Mouse (Mus musculus): ENCODE data around the gene Flg2. TPM values are rescaled to one million over a fixed set of nuclear protein-coding genes. Genes with fewer than 3 reads are reported as not detected.

Flg2 gene
- not detected in 2 replicates for polyA plus RNA-seq (2016; fragmentation: Nextera tagmentation; extraction: Ambion mirVana)

DNA sequence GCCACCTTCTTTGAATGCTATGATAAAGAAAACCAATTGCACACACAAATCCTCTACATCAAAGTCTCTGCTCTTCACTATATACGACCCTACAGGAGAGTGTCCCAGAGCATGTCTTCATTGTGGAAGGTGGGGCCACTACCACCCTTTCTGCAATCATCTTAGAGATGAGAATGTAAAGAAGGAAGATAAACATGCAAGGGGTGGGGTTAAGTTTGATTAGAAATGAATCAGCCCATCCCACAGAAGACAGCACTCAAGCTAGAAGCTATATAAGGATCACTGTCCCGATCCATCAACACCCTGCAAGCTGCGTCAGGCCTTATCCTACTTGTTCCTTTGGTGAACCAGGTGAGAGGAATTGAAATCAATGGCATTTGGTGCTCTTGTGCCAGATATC lies at the start of gene Flg2:
Flg2 (plus strand) TSS at position 301 of the 400 bp plus-strand sequence.
- no peaks in the 10 kb centered on the region for H3K27me3 ChIP-seq
- no peak within 1 kb of the TSS for H3K9ac ChIP-seq
- H3K4me2 ChIP-seq = no peak within 1 kb of the TSS
- no peaks in the 10 kb centered on the region for H3K36me3 ChIP-seq (replicated peaks)
- H3K4me3 ChIP-seq (replicated peaks) = no peak within 1 kb of the TSS
- H3K27ac ChIP-seq = no peak within 1 kb of the TSS
- no peaks in the 10 kb centered on the region for H3K9me3 ChIP-seq
- no peaks in the 10 kb centered on the region for H3K4me1 ChIP-seq
- no peak for ATAC-seq (ENCODE audit: low FRiP score)
- WGBS = 78% methylated on average over 3 of the region's 3 CpGs

DNA sequence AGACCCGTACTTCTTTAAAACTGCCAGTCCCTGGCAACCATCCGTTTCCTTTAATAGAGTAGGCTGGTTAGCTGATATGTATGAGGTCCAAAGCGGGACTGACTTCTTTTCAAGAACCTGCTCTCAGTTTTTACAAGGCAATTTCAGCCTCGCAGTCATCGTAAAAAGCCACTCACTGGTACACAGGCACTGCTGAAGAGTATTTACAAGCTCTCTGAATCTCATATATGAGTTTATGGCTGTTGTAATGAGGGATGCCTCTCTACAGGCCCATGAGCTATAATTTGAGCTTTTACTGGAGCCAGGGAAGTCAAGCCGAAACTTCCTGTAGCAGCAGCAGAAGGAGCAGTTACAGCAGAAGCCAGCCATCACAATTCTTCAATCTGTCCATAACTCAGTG lies 34.6 kb upstream of the Flg2 start:
- H3K27me3 ChIP-seq = no peaks in the 10 kb centered on the region
- WGBS = 87% methylated on average over 6 of the region's 6 CpGs
- H3K4me1 ChIP-seq = no peaks in the 10 kb centered on the region
- ATAC-seq (ENCODE audit: low FRiP score) = no peak
- H3K36me3 ChIP-seq (replicated peaks) = no peaks in the 10 kb centered on the region
- no peak overlapping the region for H3K4me2 ChIP-seq
- H3K27ac ChIP-seq = no peak overlapping the region
- no peak overlapping the region for H3K4me3 ChIP-seq (replicated peaks)
- H3K9ac ChIP-seq = no peak overlapping the region
- no peaks in the 10 kb centered on the region for H3K9me3 ChIP-seq

DNA sequence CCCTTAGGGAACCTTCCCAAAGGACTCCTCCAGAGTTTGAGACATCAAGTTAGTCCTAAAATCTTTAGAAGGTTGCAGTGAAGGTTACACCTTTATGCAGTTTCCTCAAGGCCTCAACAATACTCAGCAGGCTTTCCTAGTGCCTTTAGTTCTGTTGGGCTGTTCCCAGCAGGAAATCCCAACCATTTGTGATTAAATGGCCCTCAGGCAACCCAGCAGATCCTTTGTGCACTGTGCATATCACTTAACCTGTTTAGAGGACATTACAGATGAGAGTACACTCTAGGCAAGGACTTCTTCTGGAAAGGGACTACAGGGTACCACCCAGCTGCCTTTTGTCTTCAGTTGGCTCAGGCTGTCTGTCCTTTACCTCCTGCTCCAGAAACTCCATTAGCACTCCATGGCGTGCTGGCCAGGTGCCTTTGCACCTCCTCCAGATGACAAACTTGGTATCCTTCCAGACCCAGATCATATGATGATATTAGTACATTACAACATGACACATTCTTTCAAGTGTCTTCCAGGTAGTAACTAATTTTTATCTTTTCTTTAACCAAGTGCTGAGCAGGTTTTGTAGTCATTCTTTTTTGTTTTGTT lies 34.0 kb upstream of the Flg2 start:
- Histone ChIP-seq H3K4me1 (no peaks in the 10 kb centered on the region), H3K36me3 (replicated peaks) (no peaks in the 10 kb centered on the region), H3K9ac (no peak overlapping the region), H3K27ac (no peak overlapping the region), H3K27me3 (no peaks in the 10 kb centered on the region), H3K4me2 (no peak overlapping the region), H3K9me3 (no peaks in the 10 kb centered on the region), H3K4me3 (replicated peaks) (no peak overlapping the region)
- 74% methylated on average over 1 of the region's 1 CpGs for WGBS
- ATAC-seq (ENCODE audit: low FRiP score) = no peak

DNA sequence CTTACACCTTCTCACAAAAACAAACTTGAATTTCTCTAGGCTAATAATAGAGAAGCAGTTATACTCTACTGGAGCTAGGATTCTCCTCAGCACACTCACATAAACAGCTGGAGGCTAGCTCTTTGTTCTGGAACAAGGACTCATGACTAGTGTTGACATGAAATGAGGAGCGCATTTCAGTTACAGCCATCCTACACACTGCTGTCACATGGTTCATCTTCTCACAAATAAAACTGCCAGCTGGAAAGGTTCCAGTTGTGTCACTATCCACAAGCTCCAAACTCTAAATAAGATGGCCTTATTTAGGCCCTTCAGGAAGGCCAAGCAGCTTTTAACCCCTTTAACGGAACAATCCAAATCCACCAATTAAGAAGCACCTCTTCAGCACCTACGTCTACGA lies 16.2 kb upstream of the Flg2 start:
- Histone ChIP-seq H3K4me1 (no peaks in the 10 kb centered on the region), H3K27me3 (no peaks in the 10 kb centered on the region), H3K9ac (no peak overlapping the region), H3K4me2 (no peak overlapping the region), H3K9me3 (no peaks in the 10 kb centered on the region), H3K36me3 (replicated peaks) (no peaks in the 10 kb centered on the region), H3K4me3 (replicated peaks) (no peak overlapping the region), H3K27ac (no peak overlapping the region)
- no peak for ATAC-seq (ENCODE audit: low FRiP score)
- WGBS = 90% methylated on average over 4 of the region's 4 CpGs

DNA sequence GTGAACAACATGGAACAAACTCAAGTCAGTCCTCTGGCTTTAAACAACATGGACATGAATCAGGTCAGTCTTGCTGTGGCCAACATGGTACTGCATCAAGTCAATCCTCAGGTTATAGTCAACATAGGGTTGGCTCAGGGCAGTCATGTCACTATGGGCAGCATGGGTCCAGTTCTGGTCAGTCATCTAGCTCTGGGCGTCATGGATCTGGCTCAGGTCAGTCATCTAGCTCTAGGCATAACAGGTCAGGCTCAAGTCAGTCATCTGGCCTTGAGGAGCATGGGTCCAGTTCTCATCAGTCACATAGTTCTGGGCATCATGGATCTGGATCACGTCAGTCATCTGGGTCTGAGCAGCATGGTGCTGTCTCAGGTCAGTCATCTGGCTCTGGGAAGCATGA lies 4.9 kb downstream of the Flg2 start:
- Histone ChIP-seq H3K9ac (no peak overlapping the region), H3K4me1 (no peaks in the 10 kb centered on the region), H3K9me3 (0 out of 2 replicates have a peak, but pooled peaks cover 15% of the 10 kb centered on the region), H3K27ac (no peak overlapping the region), H3K27me3 (no peaks in the 10 kb centered on the region), H3K36me3 (replicated peaks) (no peaks in the 10 kb centered on the region), H3K4me2 (no peak overlapping the region), H3K4me3 (replicated peaks) (no peak overlapping the region)
- 89% methylated on average over 2 of the region's 2 CpGs for WGBS
- ATAC-seq (ENCODE audit: low FRiP score) = no peak

DNA sequence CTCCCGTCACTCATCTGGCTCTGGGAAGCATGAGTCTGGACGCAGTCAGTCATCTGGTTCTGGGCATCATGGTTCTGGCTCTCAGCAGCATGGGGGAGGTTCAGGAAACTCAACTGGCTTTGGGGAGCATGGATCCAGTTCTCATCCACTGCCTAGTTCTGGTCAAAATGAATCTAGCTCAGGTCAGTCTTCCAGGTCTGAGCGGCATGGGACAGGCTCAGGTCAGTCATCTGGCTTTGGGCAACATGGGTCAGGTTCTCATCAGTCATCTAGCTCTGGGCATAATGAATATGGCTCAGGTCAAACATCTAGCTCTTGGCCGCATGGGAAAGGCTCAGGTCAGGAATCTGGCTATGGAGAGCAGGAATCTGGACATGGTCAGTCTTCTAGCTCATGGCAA lies 5.4 kb downstream of the Flg2 start:
- no peak overlapping the region for H3K4me3 ChIP-seq (replicated peaks)
- H3K27ac ChIP-seq = no peak overlapping the region
- no peaks in the 10 kb centered on the region for H3K4me1 ChIP-seq
- 0 out of 2 replicates have a peak, but pooled peaks cover 15% of the 10 kb centered on the region for H3K9me3 ChIP-seq
- no peak for ATAC-seq (ENCODE audit: low FRiP score)
- WGBS = 89% methylated on average over 4 of the region's 4 CpGs
- no peak overlapping the region for H3K4me2 ChIP-seq
- H3K9ac ChIP-seq = no peak overlapping the region
- H3K36me3 ChIP-seq (replicated peaks) = no peaks in the 10 kb centered on the region
- H3K27me3 ChIP-seq = no peaks in the 10 kb centered on the region

Other genes starting within 250 kb of the Flg2 start
- gene Lce3d, start 239.9 kb upstream of the Flg2 start, polyA plus RNA-seq (2016; fragmentation: Nextera tagmentation; extraction: Ambion mirVana) = not detected in 2 replicates
- gene Lce3e, start 230.2 kb upstream of the Flg2 start, polyA plus RNA-seq (2016; fragmentation: Nextera tagmentation; extraction: Ambion mirVana) = not detected in 2 replicates
- gene Lce3f, start 205.1 kb upstream of the Flg2 start, polyA plus RNA-seq (2016; fragmentation: Nextera tagmentation; extraction: Ambion mirVana) = not detected in 2 replicates
- gene Crct1, start 181.6 kb upstream of the Flg2 start, polyA plus RNA-seq (2016; fragmentation: Nextera tagmentation; extraction: Ambion mirVana) = not detected in 2 replicates
- not detected in 2 replicates for gene Lce1m, start 178.2 kb upstream of the Flg2 start, polyA plus RNA-seq (2016; fragmentation: Nextera tagmentation; extraction: Ambion mirVana)
- gene Gm4858, start 128.5 kb upstream of the Flg2 start, polyA plus RNA-seq (2016; fragmentation: Nextera tagmentation; extraction: Ambion mirVana) = not detected in 2 replicates
- gene Crnn, start 52.5 kb upstream of the Flg2 start, polyA plus RNA-seq (2016; fragmentation: Nextera tagmentation; extraction: Ambion mirVana) = not detected in 2 replicates
- gene Flg, start 76.2 kb downstream of the Flg2 start, polyA plus RNA-seq (2016; fragmentation: Nextera tagmentation; extraction: Ambion mirVana) = not detected in 2 replicates
- not detected in 2 replicates for gene Hrnr, start 122.5 kb downstream of the Flg2 start, polyA plus RNA-seq (2016; fragmentation: Nextera tagmentation; extraction: Ambion mirVana)
- gene Rptn, start 196.4 kb downstream of the Flg2 start, polyA plus RNA-seq (2016; fragmentation: Nextera tagmentation; extraction: Ambion mirVana) = not detected in 2 replicates
- 0.54 and 0.55 TPM in 2 replicates for gene Tchh, start 245.1 kb downstream of the Flg2 start, polyA plus RNA-seq (2016; fragmentation: Nextera tagmentation; extraction: Ambion mirVana)